Mouse (Mus musculus): ENCODE measurements at regions not wholly inside any gene's neighbourhood (a gene's known extent, or its start where the extent isn't known, plus 50 kb on each side); places are given as distances from the start of the nearest gene placed in this dataset.
"Not testable (repeated sequence)": the region's sequence is repeated elsewhere in the genome, so short reads cannot be mapped to it uniquely, and the experiment has no call there.

- not testable (repeated sequence) for DNase-seq (ENCODE audit: low spot score)
Observed at GRCm38 (mm10) chr14:53020152-53020551, 524.6 kb upstream of the Olfr1507 start.

GRCm38 (mm10) chr14:53007741-53008140 is 512.2 kb upstream of the Olfr1507 start:
- DNase-seq (ENCODE audit: low spot score): not testable (repeated sequence)

- DNase-seq (ENCODE audit: low spot score): not testable (repeated sequence)
Observed at GRCm38 (mm10) chr14:53007323-53007722, 511.8 kb upstream of the Olfr1507 start.

GRCm38 (mm10) chr14:53001289-53001688 is 505.7 kb upstream of the Olfr1507 start:
- not testable (repeated sequence) for DNase-seq (ENCODE audit: low spot score)

DNA sequence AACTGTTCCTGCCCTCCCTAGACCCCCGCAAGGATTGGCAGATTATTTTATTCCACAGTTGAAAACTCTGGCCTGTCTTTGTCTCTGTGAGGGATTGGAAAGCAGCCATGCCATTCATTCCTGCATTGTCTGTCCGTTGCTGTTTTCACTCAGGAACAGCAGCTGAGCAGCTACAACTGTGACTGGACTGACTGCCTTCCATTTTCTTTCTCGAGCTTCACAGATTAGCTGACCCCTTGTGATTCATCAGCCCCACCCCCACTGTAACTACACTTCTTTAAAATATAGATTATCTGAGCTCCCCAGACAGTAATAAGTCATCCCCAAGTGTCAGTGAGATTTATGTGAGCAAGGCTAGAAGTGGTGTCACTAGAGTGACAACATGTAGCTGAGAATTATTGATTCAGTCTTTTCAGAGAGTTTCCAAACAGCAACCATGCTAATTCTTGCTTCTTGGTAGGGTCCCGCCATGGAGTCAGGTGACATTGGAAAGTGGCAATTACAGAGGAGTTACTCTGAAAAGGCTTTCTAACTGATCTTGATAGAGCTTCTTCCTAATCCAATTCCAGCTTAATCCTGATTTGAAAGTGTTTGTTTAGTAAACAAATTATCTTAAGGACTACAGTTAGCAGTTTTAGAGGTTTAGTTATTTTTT is 496.7 kb upstream of the Olfr1507 start:
- not testable (repeated sequence) for DNase-seq (ENCODE audit: low spot score)

- not testable (repeated sequence) for DNase-seq (ENCODE audit: low spot score)
Observed at GRCm38 (mm10) chr14:52991328-52991665, 495.7 kb upstream of the Olfr1507 start.

GRCm38 (mm10) chr14:52990569-52991327 is 495.2 kb upstream of the Olfr1507 start:
- not testable (repeated sequence) for DNase-seq (ENCODE audit: low spot score)

DNA sequence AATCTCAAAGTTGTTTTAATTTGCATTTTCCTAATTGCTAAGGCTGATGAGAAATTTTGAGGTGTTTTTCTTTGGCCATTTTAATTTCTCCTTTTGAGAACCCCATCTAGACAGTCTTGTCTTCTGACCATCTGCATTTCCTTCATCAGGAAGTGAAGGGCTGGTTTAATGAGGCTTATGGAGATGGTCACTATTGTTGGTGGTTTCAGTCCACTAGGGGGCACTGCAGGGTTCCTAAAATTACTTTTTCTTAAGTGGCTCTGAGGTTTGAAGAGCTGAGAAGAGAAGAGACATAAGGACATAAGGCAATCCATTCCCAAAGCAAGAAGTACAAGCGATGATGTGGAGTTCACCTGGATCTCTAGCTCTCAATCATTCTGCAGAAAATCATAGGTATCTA is 494.4 kb upstream of the Olfr1507 start:
- DNase-seq (ENCODE audit: low spot score): not testable (repeated sequence)

DNA sequence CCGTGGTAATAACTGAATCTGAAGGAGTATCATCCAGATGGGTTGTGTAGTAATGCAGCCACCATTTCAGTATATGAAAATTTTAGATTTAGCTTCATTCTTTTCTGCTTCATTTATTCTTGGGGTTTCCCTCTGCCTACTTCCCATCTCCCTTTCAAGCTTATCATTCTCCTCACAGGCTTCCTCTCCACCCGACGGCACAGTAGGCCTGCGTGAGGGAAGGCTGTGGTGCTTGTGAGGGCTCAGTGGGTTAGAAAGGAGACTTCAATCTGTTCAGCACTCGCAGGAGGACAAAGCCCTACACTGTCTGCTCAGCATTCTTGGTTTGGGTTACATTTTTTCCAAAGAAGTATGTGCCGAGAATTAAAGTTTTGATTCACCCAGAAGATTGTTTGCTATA is 493.0 kb upstream of the Olfr1507 start:
- not testable (repeated sequence) for DNase-seq (ENCODE audit: low spot score)

GRCm38 (mm10) chr14:52972207-52973003 is 476.9 kb upstream of the Olfr1507 start:
- not testable (repeated sequence) for DNase-seq (ENCODE audit: low spot score)

GRCm38 (mm10) chr14:52962110-52962509 is 466.6 kb upstream of the Olfr1507 start:
- not testable (repeated sequence) for DNase-seq (ENCODE audit: low spot score)

GRCm38 (mm10) chr14:52956515-52956914 is 461.0 kb upstream of the Olfr1507 start:
- DNase-seq (ENCODE audit: low spot score): not testable (repeated sequence)

DNA sequence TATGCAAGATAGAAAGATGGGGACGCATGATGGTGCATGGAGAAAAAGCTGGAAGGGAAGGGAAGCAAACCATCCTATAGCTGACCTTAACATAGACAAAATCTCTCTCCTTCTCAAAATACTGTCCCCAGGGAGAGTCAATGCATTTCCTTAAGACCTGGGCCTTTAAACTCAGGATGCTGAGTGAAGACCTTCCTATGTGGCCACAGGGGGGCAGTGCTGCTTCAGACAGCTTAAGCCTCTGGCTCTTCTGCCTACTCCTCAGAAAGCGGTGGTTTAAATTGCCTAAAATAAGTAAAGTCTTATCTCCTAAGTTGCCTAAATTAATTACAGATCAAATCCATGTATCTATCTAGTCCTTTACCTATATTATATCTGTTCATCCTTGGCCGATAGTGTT is 449.4 kb upstream of the Olfr1507 start:
- DNase-seq (ENCODE audit: low spot score): not testable (repeated sequence)

GRCm38 (mm10) chr14:52942438-52942837 is 446.9 kb upstream of the Olfr1507 start:
- DNase-seq (ENCODE audit: low spot score): not testable (repeated sequence)

DNA sequence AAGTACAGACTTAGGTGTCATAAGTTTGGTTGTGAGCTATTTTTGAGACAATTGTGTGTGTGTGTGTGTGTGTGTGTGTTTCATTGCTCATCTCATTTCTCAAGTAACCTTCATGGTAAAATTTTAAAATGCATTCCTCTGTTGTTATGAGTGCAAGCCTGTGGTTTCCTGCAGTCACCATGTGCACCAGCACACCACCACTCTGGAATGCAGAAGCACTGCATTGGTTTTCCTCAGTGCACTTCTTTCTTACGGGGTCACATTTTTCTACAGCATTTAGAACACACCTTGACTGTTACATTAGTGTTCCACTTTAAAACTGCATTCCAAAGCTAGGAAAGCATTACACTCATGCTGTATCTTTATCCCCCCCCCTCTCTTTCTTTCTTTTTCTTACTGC is 446.2 kb upstream of the Olfr1507 start:
- DNase-seq (ENCODE audit: low spot score): not testable (repeated sequence)

- DNase-seq (ENCODE audit: low spot score): not testable (repeated sequence)
Observed at GRCm38 (mm10) chr14:52920138-52920537, 424.6 kb upstream of the Olfr1507 start.

DNA sequence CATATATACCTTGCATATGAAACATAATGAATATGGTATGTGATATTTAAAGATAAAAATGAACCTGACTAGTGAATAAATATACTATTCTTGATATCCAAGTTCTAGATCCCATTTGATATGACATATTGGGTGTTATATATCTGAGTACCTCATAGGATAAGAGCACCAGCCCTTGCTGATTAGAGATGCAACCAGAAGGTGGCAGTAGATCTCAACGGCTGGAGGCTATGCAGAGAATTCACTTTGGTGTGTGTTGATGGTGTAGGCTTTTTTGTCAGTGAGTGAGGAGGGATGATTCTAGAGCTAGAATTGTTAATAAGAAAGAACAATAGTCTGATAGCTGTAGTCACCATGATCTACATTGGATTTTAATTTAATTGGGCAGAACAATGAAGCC is 418.3 kb upstream of the Olfr1507 start:
- not testable (repeated sequence) for DNase-seq (ENCODE audit: low spot score)

- not testable (repeated sequence) for DNase-seq (ENCODE audit: low spot score)
Observed at GRCm38 (mm10) chr14:52899629-52900028, 404.1 kb upstream of the Olfr1507 start.

DNA sequence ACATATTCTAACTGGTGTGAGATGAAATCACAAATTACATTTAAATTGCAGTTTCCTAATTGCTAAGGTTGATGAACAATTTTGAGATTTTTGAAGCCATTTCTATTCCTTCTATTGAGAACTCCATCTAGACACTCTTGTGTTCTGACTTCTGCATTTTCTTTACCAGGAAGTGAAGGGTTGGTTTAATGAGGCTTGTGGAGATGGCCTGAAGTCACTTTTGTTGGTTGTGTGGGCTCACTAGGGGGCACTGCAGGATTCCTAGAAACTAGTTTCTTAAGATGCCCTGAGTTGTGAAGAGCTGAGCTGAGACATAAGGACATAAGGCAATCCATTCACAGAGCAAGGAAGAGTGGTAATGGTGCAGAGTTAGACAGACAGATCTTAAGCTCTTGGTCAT is 402.8 kb upstream of the Olfr1507 start:
- not testable (repeated sequence) for DNase-seq (ENCODE audit: low spot score)

- not testable (repeated sequence) for DNase-seq (ENCODE audit: low spot score)
Observed at GRCm38 (mm10) chr14:52879978-52880377, 384.4 kb upstream of the Olfr1507 start.

- DNase-seq (ENCODE audit: low spot score): not testable (repeated sequence)
Observed at GRCm38 (mm10) chr14:52863841-52864240, 368.3 kb upstream of the Olfr1507 start.

DNA sequence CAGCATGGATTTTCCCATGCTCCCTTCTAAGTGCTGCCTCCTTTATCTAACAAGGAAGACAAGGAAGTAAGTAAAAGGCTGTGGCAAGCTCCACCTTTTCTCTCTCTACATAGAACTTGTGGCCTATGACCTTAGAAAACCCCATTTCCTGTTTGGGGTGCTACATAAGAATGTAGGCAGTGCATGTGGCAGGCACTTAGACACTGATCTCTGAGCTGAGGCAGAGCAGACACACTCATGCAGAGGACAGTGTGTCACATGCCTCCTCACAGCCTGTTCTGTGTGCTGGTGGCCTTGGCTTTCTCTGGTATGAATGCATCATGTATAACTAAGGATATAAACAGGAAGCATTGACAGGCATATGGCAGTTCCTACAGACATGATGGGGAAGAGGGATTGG is 367.6 kb upstream of the Olfr1507 start:
- not testable (repeated sequence) for DNase-seq (ENCODE audit: low spot score)
